Mouse (Mus musculus) heart, postnatal 0 days (tissue): ENCODE data around the gene Mob3b. TPM values are rescaled to one million over a fixed set of nuclear protein-coding genes. Genes with fewer than 3 reads are reported as not detected.

Experiments
- ATAC-seq: fragments of 200-750 bp; cut with Nextera tagmentation; 2 replicates; pipeline ENCODE4 v1.8.0; 2017; ENCODE audit warnings: low read depth, moderate number of reproducible peaks, moderate library complexity; ENCODE audit not compliant: insufficient read depth
- DNase-seq: peaks from one replicate; pipeline ENCODE4 v3.0.0-alpha.2; 2016; ENCODE audit warnings: low spot score
- H3K27ac ChIP-seq: fragments of 300-500 bp; sonication (generic); 2 replicates; pipeline ENCODE4 v1.5.1; 2014; ENCODE audit warnings: low read depth, mild to moderate bottlenecking
- H3K27me3 ChIP-seq: fragments of 300-500 bp; sonication (generic); 2 replicates; pipeline ENCODE4 v1.6.1; 2014; ENCODE audit warnings: low read length, mixed read lengths; ENCODE audit not compliant: control insufficient read depth, insufficient read depth
- H3K36me3 ChIP-seq: fragments of 300-500 bp; sonication (generic); replicated peaks from 2 replicates; pipeline ENCODE4 v1.6.1; 2014; ENCODE audit warnings: low read length, mixed read lengths; ENCODE audit not compliant: control insufficient read depth, insufficient read depth
- H3K4me1 ChIP-seq: fragments of 300-500 bp; sonication (generic); 2 replicates; pipeline ENCODE4 v1.6.1; 2014; ENCODE audit warnings: antibody characterized with exemption; ENCODE audit not compliant: control insufficient read depth, insufficient read depth
- H3K4me2 ChIP-seq: fragments of 300-500 bp; sonication (generic); 2 replicates; pipeline ENCODE4 v1.6.1; 2014; ENCODE audit warnings: low read depth, mild to moderate bottlenecking, low read length, moderate library complexity
- H3K4me3 ChIP-seq: fragments of 300-500 bp; sonication (generic); 2 replicates; pipeline ENCODE4 v1.5.1; 2014; ENCODE audit warnings: low read depth, low read length
- H3K9ac ChIP-seq: fragments of 300-500 bp; sonication (generic); replicated peaks from 2 replicates; pipeline ENCODE4 v1.6.1; 2014; ENCODE audit warnings: low read depth, low read length, mixed read lengths
- H3K9me3 ChIP-seq: fragments of 300-500 bp; sonication (generic); replicated peaks from 2 replicates; pipeline ENCODE4 v1.6.1; 2016; ENCODE audit warnings: low read length; ENCODE audit not compliant: control insufficient read depth
- CTCF ChIP-seq: IDR thresholded peaks from 2 replicates; pipeline ENCODE4 v1.5.1; 2016; ENCODE audit warnings: antibody characterized with exemption, control low read depth, low read depth
- EP300 ChIP-seq: IDR thresholded peaks from 2 replicates; pipeline ENCODE4 v1.6.1; 2016; ENCODE audit warnings: antibody characterized with exemption, low read depth
- WGBS: fragments of 180-500 bp; shearing (Covaris S2); extraction: QIAGEN DNeasy Blood & Tissue Kit; methylation state at CpG from one replicate; pipeline ENCODE4 v1.1.7; 2014; 5-methylcytosine and 5-hydroxymethylcytosine counted together
- polyA plus RNA-seq: library from polyadenylated mRNA; unstranded; fragments of >200 nt; fragmentation: Nextera tagmentation; extraction: Ambion mirVana; gene quantifications from 2 replicates; pipeline ENCODE4 v1.2.1, GENCODE M21; 2015
- total RNA-seq: library from RNA; depleted of rRNA; stranded (reverse); fragments of >200 nt; gene quantifications from 2 replicates; pipeline ENCODE4 v1.2.3, GENCODE M21; 2014; ENCODE audit warnings: low replicate concordance

The Mob3b gene
- total and polyA plus RNA-seq, 2 experiments from 2014 or later, result 1.0 to 2.0 TPM

GRCm38 (mm10) chr4:35118851-35119250 lies 38.4 kb downstream of the Mob3b start:
- no peak overlapping the region for H3K4me2 ChIP-seq
- H3K36me3 ChIP-seq, result no peaks in the 10 kb centered on the region
- TF ChIP-seq EP300, result no peak
- TF ChIP-seq CTCF, result no peak
- no peak overlapping the region for H3K4me3 ChIP-seq
- peaks cover 6% of the 10 kb centered on the region; the same call in 1 of the 2 replicates for H3K4me1 ChIP-seq
- no peak for ATAC-seq
- 76% methylated on average over 2 of the region's 2 CpGs for WGBS
- H3K9ac ChIP-seq, result no peak overlapping the region
- DNase-seq, result no peak
- H3K27me3 ChIP-seq, result no peaks in the 10 kb centered on the region
- no peaks in the 10 kb centered on the region for H3K9me3 ChIP-seq
- no peak overlapping the region for H3K27ac ChIP-seq

- ATAC-seq, result no peak
- peaks cover 10% of the 10 kb centered on the region; the same call in 1 of the 2 replicates for H3K4me1 ChIP-seq
- no peak overlapping the region for H3K9ac ChIP-seq
- WGBS, result 88% methylated on average over 3 of the region's 3 CpGs
- no peak overlapping the region for H3K27ac ChIP-seq
- DNase-seq, result no peak
- no peaks in the 10 kb centered on the region for H3K36me3 ChIP-seq
- TF ChIP-seq EP300, result no peak
- TF ChIP-seq CTCF, result no peak
- H3K4me2 ChIP-seq, result no peak overlapping the region
- H3K9me3 ChIP-seq, result no peaks in the 10 kb centered on the region
- no peak overlapping the region for H3K4me3 ChIP-seq
- H3K27me3 ChIP-seq, result no peaks in the 10 kb centered on the region
Observed at GRCm38 (mm10) chr4:35117144-35117543, 40.1 kb downstream of the Mob3b start.

GRCm38 (mm10) chr4:35115933-35116332 lies 41.4 kb downstream of the Mob3b start:
- ATAC-seq (no peak), DNase-seq (no peak)
- H3K36me3 ChIP-seq, result no peaks in the 10 kb centered on the region
- no peaks in the 10 kb centered on the region for H3K27me3 ChIP-seq
- H3K27ac ChIP-seq, result no peak overlapping the region
- no peaks in the 10 kb centered on the region for H3K9me3 ChIP-seq
- no peak overlapping the region for H3K9ac ChIP-seq
- TF ChIP-seq CTCF, result no peak
- no peak for TF ChIP-seq EP300
- WGBS, result 67% methylated on average over 6 of the region's 6 CpGs
- H3K4me2 ChIP-seq, result no peak overlapping the region
- H3K4me3 ChIP-seq, result no peak overlapping the region
- peaks cover 10% of the 10 kb centered on the region; the same call in 1 of the 2 replicates for H3K4me1 ChIP-seq

- Histone ChIP-seq H3K4me3 (no peak overlapping the region), H3K9ac (no peak overlapping the region), H3K4me2 (no peak overlapping the region), H3K27me3 (no peaks in the 10 kb centered on the region), H3K27ac (no peak overlapping the region), H3K9me3 (no peaks in the 10 kb centered on the region), H3K4me1 (peaks cover 10% of the 10 kb centered on the region; the same call in 1 of the 2 replicates), H3K36me3 (no peaks in the 10 kb centered on the region)
- 74% methylated on average over 2 of the region's 2 CpGs for WGBS
- DNase-seq (no peak), ATAC-seq (no peak)
- TF ChIP-seq CTCF (no peak), EP300 (no peak)
Observed at GRCm38 (mm10) chr4:35114950-35115349, 42.3 kb downstream of the Mob3b start.

- H3K4me2 ChIP-seq, result no peak overlapping the region
- TF ChIP-seq CTCF (no peak), EP300 (no peak)
- H3K9me3 ChIP-seq, result no peaks in the 10 kb centered on the region
- H3K36me3 ChIP-seq, result no peaks in the 10 kb centered on the region
- H3K4me1 ChIP-seq, result peaks cover 10% of the 10 kb centered on the region; the same call in 1 of the 2 replicates
- DNase-seq (peak; percentile 15), ATAC-seq (no peak)
- H3K4me3 ChIP-seq, result no peak overlapping the region
- H3K27me3 ChIP-seq, result no peaks in the 10 kb centered on the region
- no peak overlapping the region for H3K9ac ChIP-seq
- 48% methylated on average over 13 of the region's 13 CpGs for WGBS
- H3K27ac ChIP-seq, result no peak overlapping the region
Observed at GRCm38 (mm10) chr4:35113516-35114248, 43.6 kb downstream of the Mob3b start.
